Mouse (Mus musculus) Patski (cell line): Measurements from ENCODE around the gene Lpar6. TPM values are rescaled to one million over a fixed set of nuclear protein-coding genes. Genes with fewer than 3 reads are reported as not detected.

ENCODE experiments used
- ATAC-seq: fragments of 100-300 bp; one replicate; pipeline ENCODE4 v1.8.0; 2021
- CTCF ChIA-PET: fragments of 350-600 bp; sonication (Branson Sonifier 250); formaldehyde crosslinking; loops from one replicate; lab custom pipeline; 2022; ENCODE audit warnings: inconsistent platforms; lab: Charles Lee
- POLR2A ChIA-PET: fragments of 350-600 bp; sonication (Branson Sonifier 250); formaldehyde crosslinking; loops from one replicate; lab custom pipeline; 2022; ENCODE audit warnings: antibody characterized with exemption, inconsistent platforms; lab: Charles Lee
- DNase-seq: peaks from one replicate; pipeline ENCODE4 v3.0.0-alpha.2; 2011; ENCODE audit warnings: low read depth, low spot score
- H3K27me3 ChIP-seq: fragments of 371-371 bp; one replicate; pipeline ENCODE4 v1.5.1; 2021
- CTCF ChIP-seq: fragments of 100-300 bp; IDR thresholded peaks from one replicate; pipeline ENCODE4 v1.5.1; 2021
- in situ Hi-C: fragments of 300-500 bp; cut with MboI; formaldehyde crosslinking; loops from 3 replicates; pipeline ENCODE4 v1.11.1; 2018; ENCODE audit warnings: low pct_unique_long_range_greater_than_20kb, mixed read lengths
- polyA plus RNA-seq: library from polyadenylated mRNA; unstranded; gene quantifications from one replicate; pipeline ENCODE4 v1.2.3, GENCODE M21; 2021

Gene Lpar6
- polyA plus RNA-seq, 1 experiment from 2014 or later = 8.8 TPM

GRCm38 (mm10) chr14:73254412-73254811, 16.7 kb downstream of the Lpar6 start:
- no peak for TF ChIP-seq CTCF
- no peaks in the 10 kb centered on the region for H3K27me3 ChIP-seq
- POLR2A ChIA-PET = interaction anchor here (1.0 kb wide), 1 partner anchor 20 kb away, joined by 3 read pairs; no protein-coding TSS in a partner anchor
- DNase-seq (no peak), ATAC-seq (no peak)
- CTCF ChIA-PET = interaction anchor here (0.8 to 1.0 kb wide), 2 partner anchors 9 to 19 kb away, joined by 3 to 5 read pairs; no protein-coding TSS in a partner anchor
- in situ Hi-C loops = no loop called here

GRCm38 (mm10) chr14:73255426-73255970, 17.8 kb downstream of the Lpar6 start:
- CTCF ChIA-PET = interaction anchor here (1.0 kb wide), 1 partner anchor 11 kb away, joined by 3 read pairs; no protein-coding TSS in a partner anchor

GRCm38 (mm10) chr14:73257348-73257747, 19.7 kb downstream of the Lpar6 start:
- ATAC-seq (no peak), DNase-seq (no peak)
- no peak for TF ChIP-seq CTCF
- POLR2A ChIA-PET = no interaction called here
- in situ Hi-C loops = no loop called here
- no peaks in the 10 kb centered on the region for H3K27me3 ChIP-seq
- CTCF ChIA-PET = interaction anchor here (1.7 kb wide), 1 partner anchor 10 kb away, joined by 5 read pairs; no protein-coding TSS in a partner anchor

More at GRCm38 (mm10) chr14:73255426-73255970, 17.8 kb downstream of the Lpar6 start:
- TF ChIP-seq CTCF = no peak
- no peaks in the 10 kb centered on the region for H3K27me3 ChIP-seq
- in situ Hi-C loops = no loop called here
- no peak for ATAC-seq
- POLR2A ChIA-PET = no interaction called here
- DNase-seq = no peak

GRCm38 (mm10) chr14:73258181-73258580, 20.5 kb downstream of the Lpar6 start:
- no peaks in the 10 kb centered on the region for H3K27me3 ChIP-seq
- DNase-seq (no peak), ATAC-seq (no peak)
- in situ Hi-C loops = no loop called here
- no peak for TF ChIP-seq CTCF
- ChIA-PET CTCF (interaction anchor here (1.7 kb wide), 1 partner anchor 9 kb away, joined by 5 read pairs; no protein-coding TSS in a partner anchor), POLR2A (no interaction called here)

- DNase-seq (no peak), ATAC-seq (no peak)
- TF ChIP-seq CTCF = no peak
- CTCF ChIA-PET = no interaction called here
- in situ Hi-C loops = no loop called here
- POLR2A ChIA-PET = no interaction called here
- H3K27me3 ChIP-seq = no peaks in the 10 kb centered on the region
Measured at GRCm38 (mm10) chr14:73262210-73262609, 24.5 kb downstream of the Lpar6 start.

GRCm38 (mm10) chr14:73266166-73266565, 28.5 kb downstream of the Lpar6 start:
- in situ Hi-C loops = no loop called here
- POLR2A ChIA-PET = no interaction called here

GRCm38 (mm10) chr14:73271807-73272206, 34.1 kb downstream of the Lpar6 start:
- CTCF ChIA-PET = no interaction called here
- no peaks in the 10 kb centered on the region for H3K27me3 ChIP-seq
- in situ Hi-C loops = no loop called here
- TF ChIP-seq CTCF = no peak
- ATAC-seq (no peak), DNase-seq (no peak)
- POLR2A ChIA-PET = no interaction called here

More at GRCm38 (mm10) chr14:73266166-73266565, 28.5 kb downstream of the Lpar6 start:
- peak; percentile 42 for TF ChIP-seq CTCF
- DNase-seq = no peak
- CTCF ChIA-PET = no interaction called here
- no peak for ATAC-seq
- H3K27me3 ChIP-seq = no peaks in the 10 kb centered on the region

- ChIA-PET CTCF (interaction anchor here (0.9 to 2.3 kb wide), 4 partner anchors 70 to 179 kb away, joined by 3 to 12 read pairs (median 4); no protein-coding TSS in a partner anchor), POLR2A (no interaction called here)
- in situ Hi-C loops = loop anchor here (25.0 kb wide), 1 partner anchor 717 kb away; no protein-coding TSS in a partner anchor
- TF ChIP-seq CTCF = no peak
- no peaks in the 10 kb centered on the region for H3K27me3 ChIP-seq
- ATAC-seq (no peak), DNase-seq (no peak)
Measured at GRCm38 (mm10) chr14:73279096-73279495, 41.4 kb downstream of the Lpar6 start.

GRCm38 (mm10) chr14:73280996-73281395, 43.3 kb downstream of the Lpar6 start:
- no peak for ATAC-seq
- in situ Hi-C loops = loop anchor here (25.0 kb wide), 1 partner anchor 719 kb away; no protein-coding TSS in a partner anchor
- CTCF ChIA-PET = interaction anchor here (2.3 kb wide), 1 partner anchor 174 kb away, joined by 12 read pairs; no protein-coding TSS in a partner anchor

GRCm38 (mm10) chr14:73289915-73290314, 52.2 kb downstream of the Lpar6 start:
- no peak for DNase-seq
- ChIA-PET POLR2A (no interaction called here), CTCF (interaction anchor here (1.1 to 1.7 kb wide), 3 partner anchors 12 to 34 kb away, joined by 3 to 6 read pairs (median 4); no protein-coding TSS in a partner anchor)

More at GRCm38 (mm10) chr14:73280996-73281395, 43.3 kb downstream of the Lpar6 start:
- no peaks in the 10 kb centered on the region for H3K27me3 ChIP-seq
- TF ChIP-seq CTCF = peak; percentile 77
- POLR2A ChIA-PET = no interaction called here
- no peak for DNase-seq

GRCm38 (mm10) chr14:73292434-73292833, 54.7 kb downstream of the Lpar6 start:
- no peaks in the 10 kb centered on the region for H3K27me3 ChIP-seq
- ATAC-seq = no peak
- in situ Hi-C loops = loop anchor here (25.0 kb wide), 1 partner anchor 730 kb away; no protein-coding TSS in a partner anchor
- no peak for TF ChIP-seq CTCF
- CTCF ChIA-PET = interaction anchor here (3.2 kb wide), 1 partner anchor 12 kb away, joined by 27 read pairs; no protein-coding TSS in a partner anchor
- no peak for DNase-seq
- POLR2A ChIA-PET = no interaction called here

More at GRCm38 (mm10) chr14:73289915-73290314, 52.2 kb downstream of the Lpar6 start:
- TF ChIP-seq CTCF = no peak
- in situ Hi-C loops = loop anchor here (25.0 kb wide), 1 partner anchor 728 kb away; no protein-coding TSS in a partner anchor
- ATAC-seq = no peak
- H3K27me3 ChIP-seq = no peaks in the 10 kb centered on the region

Other genes starting within 250 kb of the Lpar6 start
- not detected for gene Cysltr2, start 188.8 kb upstream of the Lpar6 start, polyA plus RNA-seq
- 44.4 TPM for gene Rcbtb2, start 114.9 kb upstream of the Lpar6 start, polyA plus RNA-seq
- gene Rb1, start 87.9 kb downstream of the Lpar6 start, polyA plus RNA-seq = 30.0 TPM
- gene Itm2b, start 147.4 kb downstream of the Lpar6 start, polyA plus RNA-seq = 1,100 TPM